Mouse (Mus musculus): ENCODE results near the gene B4galnt4. TPM values are rescaled to one million over a fixed set of nuclear protein-coding genes. Genes with fewer than 3 reads are reported as not detected.
A peak's percentile ranks its signal among the peaks of the same experiment; 100 is the strongest.
"Not testable (repeated sequence)": the region's sequence is repeated elsewhere in the genome, so short reads cannot be mapped to it uniquely, and the experiment has no call there.

The B4galnt4 gene
- polyA plus RNA-seq (2014; fragmentation: Nextera tagmentation; extraction: Ambion mirVana) = 0.27 and 0.66 TPM in 2 replicates

DNA sequence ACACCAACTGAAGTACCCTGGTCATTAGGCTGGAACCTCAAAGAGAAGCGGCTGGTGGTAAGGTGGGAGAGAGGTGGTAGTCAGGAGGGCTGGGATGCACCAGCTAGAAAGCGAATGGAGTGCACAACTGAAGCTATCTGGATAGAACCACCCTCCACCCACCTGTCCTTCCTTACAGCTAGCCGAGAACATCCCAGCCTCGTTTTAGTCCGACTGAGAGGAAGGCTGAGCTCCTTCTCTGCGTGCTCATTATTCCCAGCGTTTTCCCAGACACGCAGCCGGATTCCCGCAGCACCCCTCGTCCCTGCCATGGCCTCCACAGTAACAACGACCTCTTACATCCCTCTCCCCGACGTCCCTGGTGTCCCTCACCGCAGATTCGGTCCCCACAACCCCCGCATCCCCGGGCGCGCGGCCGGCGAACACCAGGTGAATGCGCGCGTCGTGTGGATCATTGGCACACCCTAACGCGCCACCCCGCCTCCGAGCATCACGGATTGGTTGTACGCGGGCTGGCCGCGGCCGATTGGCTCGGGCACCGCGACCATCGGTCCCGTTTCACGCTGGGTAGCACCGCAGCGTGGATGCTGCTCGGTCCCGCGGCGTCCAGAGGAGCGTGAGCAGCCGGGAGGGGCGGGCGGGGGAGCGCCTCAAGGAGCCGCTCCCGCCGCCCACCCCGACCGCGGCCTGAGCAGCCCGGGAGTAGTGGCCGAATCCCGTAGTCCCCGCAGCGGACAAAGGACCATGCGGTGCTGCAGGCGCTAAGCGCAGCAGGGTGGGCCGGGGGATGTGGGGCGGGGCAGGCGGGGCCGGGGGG, at the start of gene B4galnt4:
Gene B4galnt4, plus strand, starts transcription at position 679 of the 817 bp plus-strand sequence.
- peak within 1 kb of the TSS; percentile 44 to 57 for H3K4me3 ChIP-seq (ENCODE audit: control insufficient read depth in 1 of 2, insufficient read depth in 1 of 2, low read depth in 1 of 2, low read length in 2 of 2)
- H3K9me3 ChIP-seq (ENCODE audit: control insufficient read depth, low read length) = 0 out of 2 replicates have a peak, but pooled peaks cover 2% of the 10 kb centered on the region
- WGBS = under 1% methylated on average over 66 of the region's 72 CpGs
- peak; percentile 77 for ATAC-seq (ENCODE audit: insufficient number of reproducible peaks, insufficient read depth, low FRiP score, low read depth)
- H3K36me3 ChIP-seq (ENCODE audit: control insufficient read depth, insufficient read depth, low read length) = no peaks in the 10 kb centered on the region
- no peak within 1 kb of the TSS for H3K27ac ChIP-seq (replicated peaks in 1 of 2; ENCODE audit: control insufficient read depth in 1 of 2, insufficient read depth in 1 of 2, low read depth in 2 of 2, low read length in 2 of 2)
- peak within 1 kb of the TSS; percentile 96 for H3K4me2 ChIP-seq (ENCODE audit: low read length)
- peak within 1 kb of the TSS; percentile 63 for H3K9ac ChIP-seq (ENCODE audit: low read length)
- peaks cover 2 to 8% of the 10 kb centered on the region in 2 experiments; a peak in 1 of 4 replicates for H3K4me1 ChIP-seq (ENCODE audit: control insufficient read depth in 2 of 2, insufficient read depth in 2 of 2, low read length in 2 of 2)
- H3K27me3 ChIP-seq (ENCODE audit: control insufficient read depth, insufficient read depth, low read length) = peaks cover 62% of the 10 kb centered on the region

DNA sequence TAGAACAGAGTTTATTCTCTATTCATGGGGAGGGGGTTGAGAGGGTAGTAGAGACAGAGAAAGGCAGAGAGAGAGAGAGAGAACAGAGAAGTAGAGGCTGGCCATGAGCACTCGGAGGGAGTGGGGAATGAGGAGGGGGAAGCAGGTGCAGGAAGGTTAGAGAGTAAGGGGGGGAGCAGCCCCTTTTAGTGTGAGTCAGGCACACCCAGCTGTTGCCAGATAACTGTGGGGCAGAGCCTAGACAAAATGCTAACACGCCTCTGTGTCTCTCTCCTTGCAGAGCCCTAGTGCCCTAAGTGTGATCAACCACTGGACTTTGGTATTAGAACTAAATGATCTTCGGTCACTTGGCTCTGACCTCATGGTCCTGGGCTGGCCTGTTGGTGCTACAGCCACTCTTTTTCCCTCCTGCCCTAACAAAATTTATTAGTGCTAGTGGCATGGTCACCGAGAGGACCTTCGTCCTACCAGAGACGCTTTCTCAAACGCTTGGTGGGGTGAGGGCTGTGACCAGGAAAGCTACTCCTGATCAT, 49.6 kb upstream of the B4galnt4 start:
- H3K4me3 ChIP-seq (ENCODE audit: control insufficient read depth in 1 of 2, insufficient read depth in 1 of 2, low read depth in 1 of 2, low read length in 2 of 2) = no peak overlapping the region
- H3K36me3 ChIP-seq (ENCODE audit: control insufficient read depth, insufficient read depth, low read length) = no peaks in the 10 kb centered on the region
- no peaks in the 10 kb centered on the region for H3K9me3 ChIP-seq (ENCODE audit: control insufficient read depth, low read length)
- no peak overlapping the region for H3K9ac ChIP-seq (ENCODE audit: low read length)
- 84% methylated on average over 7 of the region's 7 CpGs for WGBS
- H3K4me1 ChIP-seq (ENCODE audit: control insufficient read depth in 2 of 2, insufficient read depth in 2 of 2, low read length in 2 of 2) = peaks cover 7% of the 10 kb centered on the region in 2 experiments; a peak in 2 of 4 replicates
- no peak overlapping the region for H3K4me2 ChIP-seq (ENCODE audit: low read length)
- ATAC-seq (ENCODE audit: insufficient number of reproducible peaks, insufficient read depth, low FRiP score, low read depth) = no peak
- H3K27me3 ChIP-seq (ENCODE audit: control insufficient read depth, insufficient read depth, low read length) = 0 out of 2 replicates have a peak, but pooled peaks cover 4% of the 10 kb centered on the region
- H3K27ac ChIP-seq (replicated peaks in 1 of 2; ENCODE audit: control insufficient read depth in 1 of 2, insufficient read depth in 1 of 2, low read depth in 2 of 2, low read length in 2 of 2) = 0 out of 4 replicates have a peak overlapping the region, but pooled peaks of 1 of the 2 experiments have one; percentile 60

DNA sequence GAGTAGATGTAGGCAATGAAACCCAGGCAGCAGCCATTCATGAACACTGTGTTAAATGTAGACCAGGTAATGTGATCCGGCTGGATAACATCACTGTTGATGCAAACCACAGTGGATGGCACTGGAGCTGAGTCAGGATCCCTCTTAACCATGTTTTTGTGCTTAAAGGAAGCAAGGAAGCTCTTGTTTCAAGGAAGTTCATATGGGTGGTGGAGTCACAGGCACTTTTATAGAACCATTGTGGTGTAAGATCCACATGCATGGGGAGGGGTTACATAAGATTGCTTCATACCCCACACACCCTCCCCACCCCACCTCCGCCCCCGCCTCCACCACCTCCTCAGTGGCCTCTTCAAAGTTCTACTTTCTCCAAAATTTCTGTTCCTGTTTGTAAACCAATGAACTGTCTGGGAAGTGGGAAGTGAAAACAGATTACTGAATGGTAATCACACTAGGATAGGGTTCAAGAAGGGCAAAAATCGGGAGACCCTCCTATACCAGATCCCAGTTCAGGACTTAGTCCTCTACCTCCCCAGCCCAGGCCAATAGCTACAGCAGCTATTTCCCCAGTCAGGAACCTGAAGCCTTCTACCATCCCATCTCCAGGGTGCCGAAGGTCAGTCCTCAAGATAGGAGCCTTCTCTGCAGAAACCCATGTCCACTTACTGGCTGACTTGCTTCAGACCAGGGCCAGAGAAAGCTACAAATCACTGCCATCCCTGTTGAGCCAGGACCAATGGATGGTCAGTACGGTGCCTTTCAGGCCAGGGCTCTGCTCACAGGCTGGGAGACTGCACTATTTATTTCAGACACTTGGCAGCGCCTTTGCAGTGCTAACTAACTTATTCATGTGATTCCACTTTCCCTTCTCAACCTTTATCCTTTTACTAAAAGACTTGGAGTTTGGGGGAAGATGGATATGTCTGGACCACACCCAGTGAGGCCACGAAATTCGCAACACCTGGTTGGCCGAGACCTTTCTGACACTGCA, 43.9 kb upstream of the B4galnt4 start:
- no peak overlapping the region for H3K4me2 ChIP-seq (ENCODE audit: low read length)
- H3K36me3 ChIP-seq (ENCODE audit: control insufficient read depth, insufficient read depth, low read length) = no peaks in the 10 kb centered on the region
- no peak for ATAC-seq (ENCODE audit: insufficient number of reproducible peaks, insufficient read depth, low FRiP score, low read depth)
- 75% methylated on average over 10 of the region's 10 CpGs for WGBS
- no peak overlapping the region for H3K4me3 ChIP-seq (ENCODE audit: control insufficient read depth in 1 of 2, insufficient read depth in 1 of 2, low read depth in 1 of 2, low read length in 2 of 2)
- H3K4me1 ChIP-seq (ENCODE audit: control insufficient read depth in 2 of 2, insufficient read depth in 2 of 2, low read length in 2 of 2) = no peaks in the 10 kb centered on the region
- H3K9ac ChIP-seq (ENCODE audit: low read length) = no peak overlapping the region
- no peak overlapping the region for H3K27ac ChIP-seq (replicated peaks in 1 of 2; ENCODE audit: control insufficient read depth in 1 of 2, insufficient read depth in 1 of 2, low read depth in 2 of 2, low read length in 2 of 2)
- no peaks in the 10 kb centered on the region for H3K9me3 ChIP-seq (ENCODE audit: control insufficient read depth, low read length)
- H3K27me3 ChIP-seq (ENCODE audit: control insufficient read depth, insufficient read depth, low read length) = no peaks in the 10 kb centered on the region

- H3K27ac ChIP-seq (replicated peaks in 1 of 2; ENCODE audit: control insufficient read depth in 1 of 2, insufficient read depth in 1 of 2, low read depth in 2 of 2, low read length in 2 of 2); H3K4me3 ChIP-seq (ENCODE audit: control insufficient read depth in 1 of 2, insufficient read depth in 1 of 2, low read depth in 1 of 2, low read length in 2 of 2); H3K4me2 ChIP-seq (ENCODE audit: low read length); H3K4me1 ChIP-seq (ENCODE audit: control insufficient read depth in 2 of 2, insufficient read depth in 2 of 2, low read length in 2 of 2); H3K36me3 ChIP-seq (ENCODE audit: control insufficient read depth, insufficient read depth, low read length); ATAC-seq (ENCODE audit: insufficient number of reproducible peaks, insufficient read depth, low FRiP score, low read depth); H3K27me3 ChIP-seq (ENCODE audit: control insufficient read depth, insufficient read depth, low read length); H3K9me3 ChIP-seq (ENCODE audit: control insufficient read depth, low read length); H3K9ac ChIP-seq (ENCODE audit: low read length): not testable (repeated sequence)
- WGBS = 85% methylated on average over 1 of the region's 1 CpGs
These were observed 43.1 kb upstream of the B4galnt4 start, which contains the start of gene Ifitm6 for GRCm38 (mm10) chr7:141017824-141018223. TSS of gene Ifitm6 (minus strand) at chr7:141017924.

DNA sequence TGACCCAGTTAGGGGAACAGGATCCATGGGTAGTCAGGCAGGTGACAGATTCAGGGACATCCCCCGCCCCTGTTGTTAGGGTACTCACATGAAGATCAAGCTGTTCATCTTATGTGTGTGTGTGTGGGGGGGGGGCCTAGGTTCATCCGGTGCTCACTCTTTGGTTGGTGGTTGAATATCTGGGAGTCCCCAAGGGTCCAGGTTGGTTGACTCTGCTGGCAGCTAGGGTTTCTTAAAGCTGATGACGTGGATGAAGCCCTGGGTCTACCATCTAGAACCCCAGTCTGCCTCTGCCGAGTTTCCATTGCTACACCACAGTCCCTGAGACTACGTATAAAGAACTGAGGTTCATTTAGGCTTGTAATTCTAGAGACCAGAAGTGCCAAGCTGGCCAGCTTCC, 41.9 kb upstream of the B4galnt4 start:
- H3K27ac ChIP-seq (replicated peaks in 1 of 2; ENCODE audit: control insufficient read depth in 1 of 2, insufficient read depth in 1 of 2, low read depth in 2 of 2, low read length in 2 of 2) = no peak overlapping the region
- WGBS = 89% methylated on average over 5 of the region's 5 CpGs
- ATAC-seq (ENCODE audit: insufficient number of reproducible peaks, insufficient read depth, low FRiP score, low read depth) = no peak
- H3K36me3 ChIP-seq (ENCODE audit: control insufficient read depth, insufficient read depth, low read length) = no peaks in the 10 kb centered on the region
- H3K4me1 ChIP-seq (ENCODE audit: control insufficient read depth in 2 of 2, insufficient read depth in 2 of 2, low read length in 2 of 2) = no peaks in the 10 kb centered on the region
- no peaks in the 10 kb centered on the region for H3K27me3 ChIP-seq (ENCODE audit: control insufficient read depth, insufficient read depth, low read length)
- no peaks in the 10 kb centered on the region for H3K9me3 ChIP-seq (ENCODE audit: control insufficient read depth, low read length)
- H3K4me3 ChIP-seq (ENCODE audit: control insufficient read depth in 1 of 2, insufficient read depth in 1 of 2, low read depth in 1 of 2, low read length in 2 of 2) = no peak overlapping the region
- no peak overlapping the region for H3K9ac ChIP-seq (ENCODE audit: low read length)
- H3K4me2 ChIP-seq (ENCODE audit: low read length) = no peak overlapping the region

- no peaks in the 10 kb centered on the region for H3K27me3 ChIP-seq (ENCODE audit: control insufficient read depth, insufficient read depth, low read length)
- WGBS = 70% methylated on average over 14 of the region's 14 CpGs
- no peak overlapping the region for H3K9ac ChIP-seq (ENCODE audit: low read length)
- H3K27ac ChIP-seq (replicated peaks in 1 of 2; ENCODE audit: control insufficient read depth in 1 of 2, insufficient read depth in 1 of 2, low read depth in 2 of 2, low read length in 2 of 2) = no peak overlapping the region
- no peaks in the 10 kb centered on the region for H3K4me1 ChIP-seq (ENCODE audit: control insufficient read depth in 2 of 2, insufficient read depth in 2 of 2, low read length in 2 of 2)
- no peak overlapping the region for H3K4me2 ChIP-seq (ENCODE audit: low read length)
- H3K4me3 ChIP-seq (ENCODE audit: control insufficient read depth in 1 of 2, insufficient read depth in 1 of 2, low read depth in 1 of 2, low read length in 2 of 2) = no peak overlapping the region
- no peaks in the 10 kb centered on the region for H3K9me3 ChIP-seq (ENCODE audit: control insufficient read depth, low read length)
- ATAC-seq (ENCODE audit: insufficient number of reproducible peaks, insufficient read depth, low FRiP score, low read depth) = no peak
- H3K36me3 ChIP-seq (ENCODE audit: control insufficient read depth, insufficient read depth, low read length) = no peaks in the 10 kb centered on the region
These were observed 39.1 kb upstream of the B4galnt4 start for GRCm38 (mm10) chr7:141021489-141022449.
